Mouse (Mus musculus) CD8-positive naive resting alpha-beta T cell, adult 2 months (primary cell): ENCODE data around the gene Dpf3.

Source experiments
- DNase-seq, 2 experiments: peaks; one replicate each; pipeline ENCODE4 v3.0.0; 2022; ENCODE audit warnings: low read depth in 2 of 2, low spot score in 2 of 2

Gene Dpf3

GRCm38 (mm10) chr12:83227014-83227413, 260.5 kb downstream of the Dpf3 start:
- no peak for DNase-seq

- no peak for DNase-seq
Measured at GRCm38 (mm10) chr12:83220964-83221363, 266.6 kb downstream of the Dpf3 start.

- DNase-seq, result no peak
Measured at GRCm38 (mm10) chr12:83213879-83214341, 273.6 kb downstream of the Dpf3 start.

- DNase-seq, result no peak
Measured at GRCm38 (mm10) chr12:83211976-83212375, 275.5 kb downstream of the Dpf3 start.

- no peak for DNase-seq
Measured at GRCm38 (mm10) chr12:83211146-83211822, 276.2 kb downstream of the Dpf3 start.

- no peak for DNase-seq
Measured at GRCm38 (mm10) chr12:83210735-83211134, 276.8 kb downstream of the Dpf3 start.

GRCm38 (mm10) chr12:83210294-83210693, 277.2 kb downstream of the Dpf3 start:
- no peak for DNase-seq

GRCm38 (mm10) chr12:83209461-83209860, 278.1 kb downstream of the Dpf3 start:
- no peak for DNase-seq

- DNase-seq, result no peak
Measured at GRCm38 (mm10) chr12:83208841-83209240, 278.7 kb downstream of the Dpf3 start.

GRCm38 (mm10) chr12:83208011-83208410, 279.5 kb downstream of the Dpf3 start:
- no peak for DNase-seq

GRCm38 (mm10) chr12:83207481-83207880, 280.0 kb downstream of the Dpf3 start:
- DNase-seq, result no peak

GRCm38 (mm10) chr12:83206866-83207265, 280.6 kb downstream of the Dpf3 start:
- no peak for DNase-seq

- DNase-seq, result no peak
Measured at GRCm38 (mm10) chr12:83204361-83204760, 283.2 kb downstream of the Dpf3 start.

GRCm38 (mm10) chr12:83201674-83202073, 285.8 kb downstream of the Dpf3 start:
- DNase-seq, result no peak

- no peak for DNase-seq
Measured at GRCm38 (mm10) chr12:83180561-83180960, 307.0 kb downstream of the Dpf3 start.

- no peak for DNase-seq
Measured at GRCm38 (mm10) chr12:83179860-83180259, 307.7 kb downstream of the Dpf3 start.

- DNase-seq, result no peak
Measured at GRCm38 (mm10) chr12:83178770-83179169, 308.7 kb downstream of the Dpf3 start.

- no peak for DNase-seq
Measured at GRCm38 (mm10) chr12:83169495-83170209, 317.9 kb downstream of the Dpf3 start.

- no peak for DNase-seq
Measured at GRCm38 (mm10) chr12:83168310-83168709, 319.2 kb downstream of the Dpf3 start.

- DNase-seq, result no peak
Measured at GRCm38 (mm10) chr12:83165058-83165457, 322.5 kb downstream of the Dpf3 start.
